Mouse (Mus musculus): ENCODE measurements around the gene RPS10-NUDT3. TPM values are rescaled to one million over a fixed set of nuclear protein-coding genes. Genes with fewer than 3 reads are reported as not detected.

RPS10-NUDT3 gene
- total RNA-seq, 1 experiment: not detected

GRCm38 (mm10) chr17:27546574-27547085 lies 88.4 kb downstream of the RPS10-NUDT3 start:
- in situ Hi-C loops (cut with MboI; ENCODE audit: low sequenced_read_pairs in 2 of 2, unreplicated experiment in 2 of 2): no loop called here
- no peak for DNase-seq (ENCODE audit: low read depth, low spot score)
- TF ChIP-seq MAFK (IDR thresholded peaks at IDR 0.05; ENCODE audit: insufficient read depth, low read depth, low read length) (no peak), CHD2 (IDR thresholded peaks at IDR 0.05; ENCODE audit: low read depth, low read length) (no peak), ZC3H11A (IDR thresholded peaks at IDR 0.05; ENCODE audit: borderline replicate concordance, low read depth, low read length) (no peak), ZNF384 (IDR thresholded peaks at IDR 0.05; ENCODE audit: low read depth, low read length) (no peak), HCFC1 (IDR thresholded peaks at IDR 0.05; ENCODE audit: borderline replicate concordance, insufficient read depth, low read length) (no peak)
- Histone ChIP-seq H3K36me3 (ENCODE audit: control insufficient read depth, insufficient read depth, low read length, poor library complexity, severe bottlenecking) (no peaks in the 10 kb centered on the region), H3K27ac (ENCODE audit: insufficient read depth, low read depth, low read length, poor library complexity, severe bottlenecking) (no peak overlapping the region), H3K9me3 (ENCODE audit: control insufficient read depth, insufficient read depth, low read depth, low read length) (no peaks in the 10 kb centered on the region), H3K4me3 (ENCODE audit: insufficient read depth in 1 of 2, low read depth in 1 of 2, low read length in 2 of 2, poor library complexity in 1 of 2, severe bottlenecking in 1 of 2) (no peak overlapping the region), H3K4me1 (ENCODE audit: control insufficient read depth in 2 of 2, insufficient read depth in 2 of 2, low read length in 2 of 2, poor library complexity in 1 of 2) (peaks cover under 1 to 29% of the 10 kb centered on the region in 2 experiments; a peak in 3 of 4 replicates), H3K9ac (ENCODE audit: insufficient read depth, low read depth, low read length, poor library complexity, severe bottlenecking) (no peak overlapping the region)

GRCm38 (mm10) chr17:27545991-27546390 lies 89.0 kb downstream of the RPS10-NUDT3 start:
- in situ Hi-C loops (cut with MboI; ENCODE audit: low sequenced_read_pairs in 2 of 2, unreplicated experiment in 2 of 2): no loop called here
- Histone ChIP-seq H3K27ac (ENCODE audit: insufficient read depth, low read depth, low read length, poor library complexity, severe bottlenecking) (no peak overlapping the region), H3K4me1 (ENCODE audit: control insufficient read depth in 2 of 2, insufficient read depth in 2 of 2, low read length in 2 of 2, poor library complexity in 1 of 2) (peaks cover 0 to 27% of the 10 kb centered on the region in 2 experiments; a peak in 2 of 4 replicates), H3K9me3 (ENCODE audit: control insufficient read depth, insufficient read depth, low read depth, low read length) (no peaks in the 10 kb centered on the region), H3K4me3 (ENCODE audit: insufficient read depth in 1 of 2, low read depth in 1 of 2, low read length in 2 of 2, poor library complexity in 1 of 2, severe bottlenecking in 1 of 2) (no peak overlapping the region), H3K9ac (ENCODE audit: insufficient read depth, low read depth, low read length, poor library complexity, severe bottlenecking) (no peak overlapping the region), H3K36me3 (ENCODE audit: control insufficient read depth, insufficient read depth, low read length, poor library complexity, severe bottlenecking) (no peaks in the 10 kb centered on the region)
- no peak for DNase-seq (ENCODE audit: low read depth, low spot score)
- TF ChIP-seq ZNF384 (IDR thresholded peaks at IDR 0.05; ENCODE audit: low read depth, low read length) (no peak), MAFK (IDR thresholded peaks at IDR 0.05; ENCODE audit: insufficient read depth, low read depth, low read length) (no peak), CHD2 (IDR thresholded peaks at IDR 0.05; ENCODE audit: low read depth, low read length) (no peak), HCFC1 (IDR thresholded peaks at IDR 0.05; ENCODE audit: borderline replicate concordance, insufficient read depth, low read length) (no peak), ZC3H11A (IDR thresholded peaks at IDR 0.05; ENCODE audit: borderline replicate concordance, low read depth, low read length) (no peak)

GRCm38 (mm10) chr17:27544551-27544950 lies 90.5 kb downstream of the RPS10-NUDT3 start:
- H3K27ac ChIP-seq (ENCODE audit: insufficient read depth, low read depth, low read length, poor library complexity, severe bottlenecking): no peak overlapping the region
- H3K9ac ChIP-seq (ENCODE audit: insufficient read depth, low read depth, low read length, poor library complexity, severe bottlenecking): no peak overlapping the region
- no peak for TF ChIP-seq CHD2 (IDR thresholded peaks at IDR 0.05; ENCODE audit: low read depth, low read length)
- no peak for TF ChIP-seq MAFK (IDR thresholded peaks at IDR 0.05; ENCODE audit: insufficient read depth, low read depth, low read length)
- no peak for TF ChIP-seq HCFC1 (IDR thresholded peaks at IDR 0.05; ENCODE audit: borderline replicate concordance, insufficient read depth, low read length)
- no peak for TF ChIP-seq ZNF384 (IDR thresholded peaks at IDR 0.05; ENCODE audit: low read depth, low read length)
- TF ChIP-seq ZC3H11A (IDR thresholded peaks at IDR 0.05; ENCODE audit: borderline replicate concordance, low read depth, low read length): no peak
- H3K4me1 ChIP-seq (ENCODE audit: control insufficient read depth in 2 of 2, insufficient read depth in 2 of 2, low read length in 2 of 2, poor library complexity in 1 of 2): peaks cover 0 to 24% of the 10 kb centered on the region in 2 experiments; a peak in 2 of 4 replicates
- no peak for DNase-seq (ENCODE audit: low read depth, low spot score)
- no peak overlapping the region for H3K4me3 ChIP-seq (ENCODE audit: insufficient read depth in 1 of 2, low read depth in 1 of 2, low read length in 2 of 2, poor library complexity in 1 of 2, severe bottlenecking in 1 of 2)
- no peaks in the 10 kb centered on the region for H3K36me3 ChIP-seq (ENCODE audit: control insufficient read depth, insufficient read depth, low read length, poor library complexity, severe bottlenecking)
- in situ Hi-C loops (cut with MboI; ENCODE audit: low sequenced_read_pairs in 2 of 2, unreplicated experiment in 2 of 2): no loop called here
- H3K9me3 ChIP-seq (ENCODE audit: control insufficient read depth, insufficient read depth, low read depth, low read length): no peaks in the 10 kb centered on the region

DNA sequence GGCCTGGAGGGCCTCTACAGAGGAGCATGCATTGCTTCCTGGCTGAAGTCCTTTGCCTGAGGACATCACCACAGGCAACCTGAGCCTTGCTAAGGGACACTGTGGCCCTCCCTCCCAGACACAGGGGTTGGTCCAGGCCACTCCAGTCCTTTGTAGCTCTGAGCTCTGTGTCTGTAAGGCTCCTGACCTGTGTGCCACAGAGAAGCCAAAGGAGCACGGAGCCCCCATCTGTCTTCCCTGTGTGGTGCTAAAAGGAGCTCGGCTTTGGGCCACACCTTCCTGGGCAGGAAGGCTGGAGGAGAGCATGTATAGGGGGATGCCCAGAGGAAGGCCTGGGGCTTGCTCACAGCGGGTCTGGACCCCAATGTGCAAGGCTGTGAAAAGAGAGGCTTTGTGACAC lies 93.0 kb downstream of the RPS10-NUDT3 start:
- in situ Hi-C loops (cut with MboI; ENCODE audit: low sequenced_read_pairs in 2 of 2, unreplicated experiment in 2 of 2): no loop called here
- TF ChIP-seq ZNF384 (IDR thresholded peaks at IDR 0.05; ENCODE audit: low read depth, low read length) (no peak), HCFC1 (IDR thresholded peaks at IDR 0.05; ENCODE audit: borderline replicate concordance, insufficient read depth, low read length) (no peak), ZC3H11A (IDR thresholded peaks at IDR 0.05; ENCODE audit: borderline replicate concordance, low read depth, low read length) (no peak), CHD2 (IDR thresholded peaks at IDR 0.05; ENCODE audit: low read depth, low read length) (no peak), MAFK (IDR thresholded peaks at IDR 0.05; ENCODE audit: insufficient read depth, low read depth, low read length) (no peak)
- Histone ChIP-seq H3K9ac (ENCODE audit: insufficient read depth, low read depth, low read length, poor library complexity, severe bottlenecking) (no peak overlapping the region), H3K4me3 (ENCODE audit: insufficient read depth in 1 of 2, low read depth in 1 of 2, low read length in 2 of 2, poor library complexity in 1 of 2, severe bottlenecking in 1 of 2) (no peak overlapping the region), H3K36me3 (ENCODE audit: control insufficient read depth, insufficient read depth, low read length, poor library complexity, severe bottlenecking) (no peaks in the 10 kb centered on the region), H3K27ac (ENCODE audit: insufficient read depth, low read depth, low read length, poor library complexity, severe bottlenecking) (no peak overlapping the region), H3K9me3 (ENCODE audit: control insufficient read depth, insufficient read depth, low read depth, low read length) (no peaks in the 10 kb centered on the region), H3K4me1 (ENCODE audit: control insufficient read depth in 2 of 2, insufficient read depth in 2 of 2, low read length in 2 of 2, poor library complexity in 1 of 2) (peaks cover 0 to 14% of the 10 kb centered on the region in 2 experiments; a peak in 1 of 4 replicates)
- DNase-seq (ENCODE audit: low read depth, low spot score): no peak
